Mouse (Mus musculus): ENCODE results near the gene Creb5.

- TF ChIP-seq MAX (IDR thresholded peaks at IDR 0.05) (no peak), MYOG (IDR thresholded peaks at IDR 0.05; ENCODE audit: control insufficient read depth, extremely low read depth, insufficient read length) (no peak), CTCF (IDR thresholded peaks at IDR 0.05; ENCODE audit: control insufficient read depth, insufficient read depth, insufficient read length) (no peak), CEBPB (IDR thresholded peaks at IDR 0.05; ENCODE audit: low read depth) (no peak), USF1 (IDR thresholded peaks at IDR 0.05; ENCODE audit: low read depth) (no peak)
Observed at GRCm38 (mm10) chr6:53369147-53369546, 82.1 kb downstream of the Creb5 start.
